Mouse (Mus musculus) heart, postnatal 0 days (tissue): ENCODE results near the gene Mterf4. TPM values are rescaled to one million over a fixed set of nuclear protein-coding genes. Genes with fewer than 3 reads are reported as not detected.
A peak's percentile ranks its signal among the peaks of the same experiment; 100 is the strongest.

Experiments
- ATAC-seq: fragments of 200-750 bp; cut with Nextera tagmentation; 2 replicates; pipeline ENCODE4 v1.8.0; 2017; ENCODE audit warnings: low read depth, moderate number of reproducible peaks, moderate library complexity; ENCODE audit not compliant: insufficient read depth
- DNase-seq: peaks from one replicate; pipeline ENCODE4 v3.0.0-alpha.2; 2016; ENCODE audit warnings: low spot score
- H3K27ac ChIP-seq: fragments of 300-500 bp; sonication (generic); 2 replicates; pipeline ENCODE4 v1.5.1; 2014; ENCODE audit warnings: low read depth, mild to moderate bottlenecking
- H3K27me3 ChIP-seq: fragments of 300-500 bp; sonication (generic); 2 replicates; pipeline ENCODE4 v1.6.1; 2014; ENCODE audit warnings: low read length, mixed read lengths; ENCODE audit not compliant: control insufficient read depth, insufficient read depth
- H3K36me3 ChIP-seq: fragments of 300-500 bp; sonication (generic); replicated peaks from 2 replicates; pipeline ENCODE4 v1.6.1; 2014; ENCODE audit warnings: low read length, mixed read lengths; ENCODE audit not compliant: control insufficient read depth, insufficient read depth
- H3K4me1 ChIP-seq: fragments of 300-500 bp; sonication (generic); 2 replicates; pipeline ENCODE4 v1.6.1; 2014; ENCODE audit warnings: antibody characterized with exemption; ENCODE audit not compliant: control insufficient read depth, insufficient read depth
- H3K4me2 ChIP-seq: fragments of 300-500 bp; sonication (generic); 2 replicates; pipeline ENCODE4 v1.6.1; 2014; ENCODE audit warnings: low read depth, mild to moderate bottlenecking, low read length, moderate library complexity
- H3K4me3 ChIP-seq: fragments of 300-500 bp; sonication (generic); 2 replicates; pipeline ENCODE4 v1.5.1; 2014; ENCODE audit warnings: low read depth, low read length
- H3K9ac ChIP-seq: fragments of 300-500 bp; sonication (generic); replicated peaks from 2 replicates; pipeline ENCODE4 v1.6.1; 2014; ENCODE audit warnings: low read depth, low read length, mixed read lengths
- H3K9me3 ChIP-seq: fragments of 300-500 bp; sonication (generic); replicated peaks from 2 replicates; pipeline ENCODE4 v1.6.1; 2016; ENCODE audit warnings: low read length; ENCODE audit not compliant: control insufficient read depth
- CTCF ChIP-seq: IDR thresholded peaks from 2 replicates; pipeline ENCODE4 v1.5.1; 2016; ENCODE audit warnings: antibody characterized with exemption, control low read depth, low read depth
- EP300 ChIP-seq: IDR thresholded peaks from 2 replicates; pipeline ENCODE4 v1.6.1; 2016; ENCODE audit warnings: antibody characterized with exemption, low read depth
- WGBS: fragments of 180-500 bp; shearing (Covaris S2); extraction: QIAGEN DNeasy Blood & Tissue Kit; methylation state at CpG from one replicate; pipeline ENCODE4 v1.1.7; 2014; 5-methylcytosine and 5-hydroxymethylcytosine counted together
- microRNA-seq: library from miRNA; unstranded; fragments of <30 nt; microRNA quantifications from one replicate; pipeline ENCODE4, GENCODE M21; 2016
- polyA plus RNA-seq: library from polyadenylated mRNA; unstranded; fragments of >200 nt; fragmentation: Nextera tagmentation; extraction: Ambion mirVana; gene quantifications from 2 replicates; pipeline ENCODE4 v1.2.1, GENCODE M21; 2015
- total RNA-seq: library from RNA; depleted of rRNA; stranded (reverse); fragments of >200 nt; gene quantifications from 2 replicates; pipeline ENCODE4 v1.2.3, GENCODE M21; 2014; ENCODE audit warnings: low replicate concordance; rRNA removed

Gene Mterf4
- total and polyA plus RNA-seq, 2 experiments from 2014 or later = 17.4 to 17.8 TPM

DNA sequence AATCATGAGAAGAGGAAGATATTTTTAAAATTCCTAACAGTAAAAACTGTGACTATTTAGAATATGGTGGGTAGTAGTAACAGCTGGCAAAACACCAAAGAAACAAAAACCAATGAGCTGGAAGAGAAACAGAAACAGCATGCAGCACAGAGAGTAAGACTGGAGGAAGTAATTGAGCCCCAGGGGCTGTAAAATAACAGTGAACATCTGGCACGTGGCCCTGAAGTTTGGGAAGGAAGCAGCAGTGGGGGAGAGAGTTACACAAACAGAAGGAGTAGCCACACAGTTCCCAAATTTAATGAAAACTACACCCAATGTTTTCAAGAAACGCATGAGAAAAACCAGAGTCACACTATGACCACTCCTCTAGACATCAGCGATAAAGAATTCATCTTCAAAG is 38.5 kb downstream of the Mterf4 start:
- ATAC-seq (no peak), DNase-seq (peak; percentile 20)
- TF ChIP-seq EP300 = no peak
- no peak for TF ChIP-seq CTCF
- no peak overlapping the region for H3K27ac ChIP-seq
- no peak overlapping the region for H3K4me2 ChIP-seq
- H3K36me3 ChIP-seq = peaks cover 5% of the 10 kb centered on the region; the same call in 1 of the 2 replicates
- no peaks in the 10 kb centered on the region for H3K9me3 ChIP-seq
- no peak overlapping the region for H3K9ac ChIP-seq
- H3K4me1 ChIP-seq = no peaks in the 10 kb centered on the region
- no peak overlapping the region for H3K4me3 ChIP-seq
- WGBS = 41% methylated on average over 3 of the region's 3 CpGs
- no peaks in the 10 kb centered on the region for H3K27me3 ChIP-seq

DNA sequence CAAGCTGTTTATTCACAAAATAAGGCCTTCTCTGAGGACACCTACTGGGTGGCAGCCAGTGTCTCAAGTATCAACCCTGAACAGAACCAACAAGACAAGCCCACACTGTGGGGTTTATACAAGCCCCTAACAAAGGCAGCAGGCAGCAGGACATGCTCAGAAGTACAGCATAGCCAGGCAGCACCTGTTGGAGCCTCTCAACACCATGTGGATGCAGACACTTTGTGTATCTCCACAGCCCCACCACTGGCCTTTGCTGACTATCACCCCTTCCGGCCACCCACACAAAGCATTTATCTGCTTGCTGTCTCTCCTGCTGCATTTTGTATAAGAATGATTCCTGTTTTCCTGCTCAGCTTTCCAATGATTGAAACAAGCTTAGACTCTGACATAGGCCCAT is 48.2 kb downstream of the Mterf4 start:
- no peak overlapping the region for H3K4me2 ChIP-seq
- no peak for ATAC-seq
- no peaks in the 10 kb centered on the region for H3K9me3 ChIP-seq
- no peak for DNase-seq
- H3K36me3 ChIP-seq = no peaks in the 10 kb centered on the region
- H3K4me1 ChIP-seq = no peaks in the 10 kb centered on the region
- no peak overlapping the region for H3K4me3 ChIP-seq
- H3K9ac ChIP-seq = no peak overlapping the region
- no peak for TF ChIP-seq EP300
- TF ChIP-seq CTCF = no peak
- 76% methylated on average over 1 of the region's 1 CpGs for WGBS
- H3K27me3 ChIP-seq = no peaks in the 10 kb centered on the region
- no peak overlapping the region for H3K27ac ChIP-seq

DNA sequence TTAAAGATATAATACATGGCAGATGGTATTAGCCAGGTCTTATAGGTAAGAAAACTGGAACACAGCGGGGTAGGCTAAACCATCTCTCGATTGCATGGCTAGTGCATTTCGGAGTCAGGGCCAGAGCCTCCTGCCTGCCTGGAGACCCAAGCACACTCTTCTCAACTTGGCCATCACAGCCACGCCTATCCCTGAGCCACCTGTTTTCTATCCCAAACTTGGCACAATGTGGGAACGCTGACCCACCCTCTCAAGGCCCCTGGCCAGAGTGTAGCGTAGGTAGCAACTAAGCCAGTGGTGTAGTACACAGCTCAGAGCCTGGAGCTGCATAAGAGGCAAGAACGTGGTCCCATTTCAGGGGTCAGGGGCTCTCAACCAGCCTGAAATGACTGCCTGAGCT is 50.0 kb downstream of the Mterf4 start:
- no peak overlapping the region for H3K4me2 ChIP-seq
- H3K9ac ChIP-seq = no peak overlapping the region
- no peak overlapping the region for H3K27ac ChIP-seq
- no peaks in the 10 kb centered on the region for H3K36me3 ChIP-seq
- H3K4me3 ChIP-seq = no peak overlapping the region
- 83% methylated on average over 7 of the region's 7 CpGs for WGBS
- DNase-seq = no peak
- no peak for ATAC-seq
- H3K4me1 ChIP-seq = no peaks in the 10 kb centered on the region
- no peak for TF ChIP-seq CTCF
- no peak for TF ChIP-seq EP300
- no peaks in the 10 kb centered on the region for H3K27me3 ChIP-seq
- H3K9me3 ChIP-seq = no peaks in the 10 kb centered on the region

DNA sequence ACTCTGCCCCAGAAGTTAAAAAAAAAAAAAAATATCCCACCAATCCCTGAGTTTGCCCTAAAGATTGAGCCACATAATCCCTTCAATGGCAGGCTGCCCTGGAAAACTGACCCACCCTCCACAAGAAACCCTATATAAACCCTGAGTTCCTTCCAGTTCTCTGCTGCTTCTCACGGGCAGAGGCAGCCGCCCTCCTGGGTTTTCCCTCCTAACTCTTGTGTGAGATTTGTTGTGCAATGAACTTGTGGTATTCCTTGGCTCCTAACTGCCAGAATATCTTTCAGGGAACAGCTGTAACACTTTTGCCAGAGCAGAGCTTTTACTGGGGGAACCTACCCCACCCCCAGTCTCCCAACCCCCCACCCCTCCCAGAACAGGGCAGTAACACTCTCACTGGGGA is 53.1 kb downstream of the Mterf4 start:
- H3K4me3 ChIP-seq = no peak overlapping the region
- H3K27me3 ChIP-seq = no peaks in the 10 kb centered on the region
- no peaks in the 10 kb centered on the region for H3K4me1 ChIP-seq
- no peak overlapping the region for H3K4me2 ChIP-seq
- no peak for ATAC-seq
- no peak for DNase-seq
- 28% methylated on average over 2 of the region's 2 CpGs for WGBS
- no peaks in the 10 kb centered on the region for H3K9me3 ChIP-seq
- no peak for TF ChIP-seq CTCF
- no peak for TF ChIP-seq EP300
- H3K9ac ChIP-seq = no peak overlapping the region
- no peaks in the 10 kb centered on the region for H3K36me3 ChIP-seq
- no peak overlapping the region for H3K27ac ChIP-seq

Small RNA genes lying within 50 kb of the gene (microRNA-seq; reads per million reads assigned to microRNA genes)
- not detected for gene Mir6345
- not detected for gene Mir6901
- not detected for gene Mir6902

Other genes starting within 250 kb of the Mterf4 start
- gene Kif1a, start 204.0 kb downstream of the Mterf4 start, total RNA-seq = 15.6 and 16.4 TPM in 2 replicates
- 7.2 and 7.3 TPM in 2 replicates for gene Kif1a, start 204.0 kb downstream of the Mterf4 start, polyA plus RNA-seq
- 0.15 TPM in 1 of 2 replicates, not detected in the other for gene Agxt, start 170.7 kb downstream of the Mterf4 start, total RNA-seq
- 0.12 TPM in 1 of 2 replicates, not detected in the other for gene Agxt, start 170.7 kb downstream of the Mterf4 start, polyA plus RNA-seq
- 0.76 TPM in 1 of 2 replicates, not detected in the other for gene 2310007B03Rik, start 145.0 kb downstream of the Mterf4 start, total RNA-seq
- gene 2310007B03Rik, start 145.0 kb downstream of the Mterf4 start, polyA plus RNA-seq = 0.07 and 0.29 TPM in 2 replicates
- gene Crocc2, start 137.2 kb downstream of the Mterf4 start, total RNA-seq = 0.08 TPM in 2 replicates
- gene Crocc2, start 137.2 kb downstream of the Mterf4 start, polyA plus RNA-seq = 0.34 and 0.48 TPM in 2 replicates
- gene Sned1, start 70.1 kb downstream of the Mterf4 start, total RNA-seq = 7.1 and 43.7 TPM in 2 replicates
- gene Sned1, start 70.1 kb downstream of the Mterf4 start, polyA plus RNA-seq = 3.0 and 3.9 TPM in 2 replicates
- 2.8 and 3.2 TPM in 2 replicates for gene Ppp1r7, start 36.9 kb upstream of the Mterf4 start, total RNA-seq
- 38.3 and 43.0 TPM in 2 replicates for gene Ppp1r7, start 36.9 kb upstream of the Mterf4 start, polyA plus RNA-seq
- gene Pask, start 37.6 kb upstream of the Mterf4 start, total RNA-seq = 4.3 and 5.7 TPM in 2 replicates
- gene Pask, start 37.6 kb upstream of the Mterf4 start, polyA plus RNA-seq = 1.9 and 2.2 TPM in 2 replicates
- not detected in 2 replicates for gene Ano7, start 68.0 kb upstream of the Mterf4 start, total RNA-seq
- gene Ano7, start 68.0 kb upstream of the Mterf4 start, polyA plus RNA-seq = 0.11 TPM in 1 of 2 replicates, not detected in the other
- gene Hdlbp, start 172.9 kb upstream of the Mterf4 start, total RNA-seq = 89.0 and 107 TPM in 2 replicates
- 154 and 159 TPM in 2 replicates for gene Hdlbp, start 172.9 kb upstream of the Mterf4 start, polyA plus RNA-seq
- 4.1 and 10.5 TPM in 2 replicates for gene Farp2, start 206.2 kb upstream of the Mterf4 start, total RNA-seq
- gene Farp2, start 206.2 kb upstream of the Mterf4 start, polyA plus RNA-seq = 3.9 and 4.1 TPM in 2 replicates